Mouse (Mus musculus): Measurements from ENCODE around the gene Flot1. TPM values are rescaled to one million over a fixed set of nuclear protein-coding genes. Genes with fewer than 3 reads are reported as not detected.

Gene Flot1
- total and polyA plus RNA-seq, 2 experiments from 2014 or later: 122 to 124 TPM

- peak overlapping the region; percentile 76 for H3K4me3 ChIP-seq (ENCODE audit: low read depth, low read length)
- 25% methylated on average over 17 of the region's 17 CpGs for WGBS
- peak overlapping the region; percentile 89 for H3K27ac ChIP-seq (ENCODE audit: low read depth, low read length)
- no peaks in the 10 kb centered on the region for H3K27me3 ChIP-seq (ENCODE audit: insufficient read depth, low read length)
- DNase-seq (ENCODE audit: low spot score) (no peak), ATAC-seq (ENCODE audit: low FRiP score) (no peak)
- peak overlapping the region; percentile 91 for H3K4me2 ChIP-seq (ENCODE audit: low read depth, low read length, poor library complexity, severe bottlenecking)
- peak overlapping the region; percentile 69 for H3K9ac ChIP-seq (replicated peaks; ENCODE audit: low read length, poor library complexity, severe bottlenecking)
- no peaks in the 10 kb centered on the region for H3K36me3 ChIP-seq (ENCODE audit: insufficient read depth, low read length)
- peaks cover 24% of the 10 kb centered on the region for H3K4me1 ChIP-seq (ENCODE audit: insufficient read depth, low read length)
- TF ChIP-seq CTCF (IDR thresholded peaks at IDR 0.05): no peak
- H3K9me3 ChIP-seq (ENCODE audit: low read length): no peaks in the 10 kb centered on the region
Measured at GRCm38 (mm10) chr17:35868165-35868820, 45.3 kb downstream of the Flot1 start.

- peak overlapping the region; percentile 33; the same call in 1 of the 2 replicates for H3K27ac ChIP-seq (ENCODE audit: low read depth, low read length)
- peaks cover 24% of the 10 kb centered on the region for H3K4me1 ChIP-seq (ENCODE audit: insufficient read depth, low read length)
- H3K9ac ChIP-seq (replicated peaks; ENCODE audit: low read length, poor library complexity, severe bottlenecking): peak overlapping the region; percentile 69
- no peak for DNase-seq (ENCODE audit: low spot score)
- TF ChIP-seq CTCF (IDR thresholded peaks at IDR 0.05): no peak
- ATAC-seq (ENCODE audit: low FRiP score): no peak
- no peaks in the 10 kb centered on the region for H3K27me3 ChIP-seq (ENCODE audit: insufficient read depth, low read length)
- peak overlapping the region; percentile 91 for H3K4me2 ChIP-seq (ENCODE audit: low read depth, low read length, poor library complexity, severe bottlenecking)
- H3K36me3 ChIP-seq (ENCODE audit: insufficient read depth, low read length): no peaks in the 10 kb centered on the region
- 3% methylated on average over 7 of the region's 7 CpGs for WGBS
- H3K9me3 ChIP-seq (ENCODE audit: low read length): no peaks in the 10 kb centered on the region
- peak overlapping the region; percentile 76 for H3K4me3 ChIP-seq (ENCODE audit: low read depth, low read length)
Measured at GRCm38 (mm10) chr17:35868961-35869345, 45.9 kb downstream of the Flot1 start.

GRCm38 (mm10) chr17:35869346-35870067, 46.5 kb downstream of the Flot1 start:
- TF ChIP-seq CTCF (IDR thresholded peaks at IDR 0.05): no peak
- peak overlapping the region; percentile 76 for H3K4me3 ChIP-seq (ENCODE audit: low read depth, low read length)
- peak overlapping the region; percentile 57 for H3K27ac ChIP-seq (ENCODE audit: low read depth, low read length)
- peak; percentile 21 for DNase-seq (ENCODE audit: low spot score)
- no peaks in the 10 kb centered on the region for H3K27me3 ChIP-seq (ENCODE audit: insufficient read depth, low read length)
- peak overlapping the region; percentile 69 for H3K9ac ChIP-seq (replicated peaks; ENCODE audit: low read length, poor library complexity, severe bottlenecking)
- peak overlapping the region; percentile 91 for H3K4me2 ChIP-seq (ENCODE audit: low read depth, low read length, poor library complexity, severe bottlenecking)
- 2% methylated on average over 7 of the region's 7 CpGs for WGBS
- H3K36me3 ChIP-seq (ENCODE audit: insufficient read depth, low read length): no peaks in the 10 kb centered on the region
- no peak for ATAC-seq (ENCODE audit: low FRiP score)
- H3K9me3 ChIP-seq (ENCODE audit: low read length): no peaks in the 10 kb centered on the region
- H3K4me1 ChIP-seq (ENCODE audit: insufficient read depth, low read length): peaks cover 24% of the 10 kb centered on the region

GRCm38 (mm10) chr17:35870151-35870883, 47.3 kb downstream of the Flot1 start:
- Histone ChIP-seq H3K4me1 (ENCODE audit: insufficient read depth, low read length) (peaks cover 22% of the 10 kb centered on the region), H3K9me3 (ENCODE audit: low read length) (no peaks in the 10 kb centered on the region), H3K27me3 (ENCODE audit: insufficient read depth, low read length) (no peaks in the 10 kb centered on the region), H3K9ac (replicated peaks; ENCODE audit: low read length, poor library complexity, severe bottlenecking) (peak overlapping the region; percentile 69), H3K36me3 (ENCODE audit: insufficient read depth, low read length) (peaks cover 4% of the 10 kb centered on the region; the same call in 1 of the 2 replicates), H3K27ac (ENCODE audit: low read depth, low read length) (peak overlapping the region; percentile 57), H3K4me2 (ENCODE audit: low read depth, low read length, poor library complexity, severe bottlenecking) (peak overlapping the region; percentile 91), H3K4me3 (ENCODE audit: low read depth, low read length) (peak overlapping the region; percentile 76)
- TF ChIP-seq CTCF (IDR thresholded peaks at IDR 0.05): no peak
- ATAC-seq (ENCODE audit: low FRiP score) (no peak), DNase-seq (ENCODE audit: low spot score) (no peak)
- WGBS: 69% methylated on average over 9 of the region's 9 CpGs

- Histone ChIP-seq H3K27me3 (ENCODE audit: insufficient read depth, low read length) (no peaks in the 10 kb centered on the region), H3K4me2 (ENCODE audit: low read depth, low read length, poor library complexity, severe bottlenecking) (peak overlapping the region; percentile 91), H3K27ac (ENCODE audit: low read depth, low read length) (peak overlapping the region; percentile 57; the same call in 1 of the 2 replicates), H3K4me3 (ENCODE audit: low read depth, low read length) (peak overlapping the region; percentile 76; the same call in 1 of the 2 replicates), H3K9ac (replicated peaks; ENCODE audit: low read length, poor library complexity, severe bottlenecking) (peak overlapping the region; percentile 69), H3K36me3 (ENCODE audit: insufficient read depth, low read length) (peaks cover 4% of the 10 kb centered on the region; the same call in 1 of the 2 replicates), H3K9me3 (ENCODE audit: low read length) (no peaks in the 10 kb centered on the region), H3K4me1 (ENCODE audit: insufficient read depth, low read length) (peaks cover 22% of the 10 kb centered on the region)
- DNase-seq (ENCODE audit: low spot score) (no peak), ATAC-seq (ENCODE audit: low FRiP score) (no peak)
- 90% methylated on average over 8 of the region's 8 CpGs for WGBS
- TF ChIP-seq CTCF (IDR thresholded peaks at IDR 0.05): peak; percentile 72
Measured at GRCm38 (mm10) chr17:35870884-35871696, 48.1 kb downstream of the Flot1 start.
